Mouse (Mus musculus): ENCODE measurements at regions not wholly inside any gene's neighbourhood (a gene's known extent, or its start where the extent isn't known, plus 50 kb on each side); places are given as distances from the start of the nearest gene placed in this dataset.
A peak's percentile ranks its signal among the peaks of the same experiment; 100 is the strongest.

DNA sequence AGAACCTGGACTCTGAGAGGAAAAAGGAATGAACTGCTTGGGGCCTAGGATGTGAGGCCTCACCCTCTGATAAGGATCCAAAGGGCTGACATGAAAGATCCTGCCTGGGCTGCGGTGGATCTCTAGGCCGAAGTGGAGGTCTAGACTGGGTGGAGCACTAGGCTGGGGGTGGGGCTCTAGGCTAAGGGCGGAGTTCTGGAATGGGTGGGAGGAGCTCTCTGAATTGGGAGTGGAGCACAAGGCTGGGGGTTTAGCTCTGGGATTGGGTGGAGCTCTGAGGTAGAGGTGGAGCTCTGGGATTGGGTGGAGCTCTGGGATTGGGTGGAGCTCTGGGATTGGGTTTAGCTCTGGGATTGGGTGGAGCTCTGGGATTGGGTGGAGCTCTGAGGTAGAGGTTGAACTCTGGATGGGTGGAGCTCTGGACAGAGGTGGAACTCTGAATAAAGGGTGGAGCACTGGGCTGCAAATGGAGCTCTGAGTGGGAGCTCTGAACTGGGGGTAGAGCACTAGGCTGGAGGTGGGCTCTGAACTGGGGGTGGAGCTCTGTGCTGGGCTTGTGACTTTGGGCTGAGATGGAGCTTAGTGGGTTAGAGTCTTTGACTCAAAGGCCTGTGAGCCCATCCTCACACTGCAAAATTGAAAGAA is 92.3 kb upstream of the Castor2 start:
- Histone ChIP-seq H3K27me3 (replicated peaks; ENCODE audit: control insufficient read depth, insufficient read depth, low read length) (0 out of 2 replicates have a peak, but pooled peaks cover 4% of the 10 kb centered on the region), H3K9ac (ENCODE audit: low read depth, low read length) (no peak overlapping the region), H3K27ac (replicated peaks; ENCODE audit: low read depth, low read length) (no peak overlapping the region), H3K4me2 (ENCODE audit: low read depth, low read length) (no peak overlapping the region), H3K4me1 (ENCODE audit: control insufficient read depth, insufficient read depth, low read length) (peaks cover 5% of the 10 kb centered on the region; the same call in 1 of the 2 replicates), H3K36me3 (ENCODE audit: control insufficient read depth, insufficient read depth, low read length) (no peaks in the 10 kb centered on the region), H3K9me3 (ENCODE audit: control insufficient read depth, low read length) (peaks cover 5% of the 10 kb centered on the region; the same call in 1 of the 2 replicates), H3K4me3 (ENCODE audit: low read depth, low read length) (no peak overlapping the region)
- ATAC-seq (ENCODE audit: low read depth), result peak; percentile 67
- DNase-seq (ENCODE audit: low spot score), result no peak
- 18% methylated on average over 3 of the region's 3 CpGs for WGBS

DNA sequence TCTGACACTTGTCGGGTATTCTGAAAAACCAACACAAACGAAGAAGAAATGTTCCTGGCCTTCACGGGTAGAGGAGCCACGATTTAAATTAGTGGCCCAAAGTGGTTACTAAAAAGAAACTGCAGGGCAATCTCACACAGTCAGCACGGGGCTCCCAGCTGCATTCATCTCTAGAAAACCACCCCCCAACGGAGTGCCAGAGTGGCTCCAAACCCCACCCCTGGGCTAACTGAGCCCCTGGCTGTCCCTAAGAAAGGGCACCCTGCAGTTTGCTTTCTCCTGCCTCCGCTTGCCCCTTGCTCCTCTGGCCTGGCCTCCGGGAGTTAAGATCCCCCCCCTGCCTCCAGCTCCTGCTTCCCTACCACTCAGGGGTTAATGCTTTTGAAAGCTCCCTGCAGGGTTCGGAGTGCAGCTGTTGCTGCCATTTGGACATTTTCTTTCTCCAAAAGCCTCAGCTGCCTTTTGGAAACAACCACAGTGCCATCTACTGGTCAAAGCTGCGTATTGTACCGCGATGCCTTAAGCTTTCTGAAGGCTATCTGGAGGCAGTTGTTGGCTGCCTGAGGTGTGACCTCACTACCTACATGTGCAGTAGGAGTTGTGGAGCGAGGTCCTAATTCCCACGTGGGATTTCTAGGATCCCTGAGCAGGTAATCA is 92.9 kb upstream of the Castor2 start:
- Histone ChIP-seq H3K9me3 (ENCODE audit: control insufficient read depth, low read length) (peaks cover 5% of the 10 kb centered on the region; the same call in 1 of the 2 replicates), H3K4me2 (ENCODE audit: low read depth, low read length) (peak overlapping the region; percentile 51), H3K36me3 (ENCODE audit: control insufficient read depth, insufficient read depth, low read length) (no peaks in the 10 kb centered on the region), H3K4me3 (ENCODE audit: low read depth, low read length) (peak overlapping the region; percentile 19; the same call in 1 of the 2 replicates), H3K27me3 (replicated peaks; ENCODE audit: control insufficient read depth, insufficient read depth, low read length) (0 out of 2 replicates have a peak, but pooled peaks cover 4% of the 10 kb centered on the region), H3K4me1 (ENCODE audit: control insufficient read depth, insufficient read depth, low read length) (peaks cover 5% of the 10 kb centered on the region; the same call in 1 of the 2 replicates), H3K27ac (replicated peaks; ENCODE audit: low read depth, low read length) (no peak overlapping the region), H3K9ac (ENCODE audit: low read depth, low read length) (peak overlapping the region; percentile 44; the same call in 1 of the 2 replicates)
- DNase-seq (ENCODE audit: low spot score) (peak; percentile 95), ATAC-seq (ENCODE audit: low read depth) (peak; percentile 83)
- 4% methylated on average over 14 of the region's 14 CpGs for WGBS

DNA sequence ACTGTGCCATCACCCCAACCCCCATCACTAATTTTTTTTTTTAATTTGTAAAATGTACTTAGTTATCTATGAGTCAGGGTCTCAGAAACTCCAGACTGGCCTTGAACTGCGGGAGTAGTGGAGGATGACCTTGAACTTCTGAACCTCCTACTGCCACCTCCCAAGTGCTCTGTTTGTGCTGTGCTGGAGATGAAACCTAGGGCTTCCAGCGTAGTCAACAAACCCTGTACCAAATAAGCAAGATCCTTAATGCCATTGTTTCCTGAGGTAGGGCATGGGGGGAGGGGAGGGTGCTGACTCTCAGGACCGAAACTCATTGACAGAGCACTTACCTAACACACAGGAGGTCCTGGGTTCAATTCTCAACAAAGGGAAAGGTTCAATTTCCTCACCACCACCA is 93.5 kb upstream of the Castor2 start:
- DNase-seq (ENCODE audit: low spot score) (no peak), ATAC-seq (ENCODE audit: low read depth) (no peak)
- Histone ChIP-seq H3K27me3 (replicated peaks; ENCODE audit: control insufficient read depth, insufficient read depth, low read length) (0 out of 2 replicates have a peak, but pooled peaks cover 4% of the 10 kb centered on the region), H3K9me3 (ENCODE audit: control insufficient read depth, low read length) (peaks cover 5% of the 10 kb centered on the region; the same call in 1 of the 2 replicates), H3K4me1 (ENCODE audit: control insufficient read depth, insufficient read depth, low read length) (peaks cover 5% of the 10 kb centered on the region; the same call in 1 of the 2 replicates), H3K4me2 (ENCODE audit: low read depth, low read length) (no peak overlapping the region), H3K27ac (replicated peaks; ENCODE audit: low read depth, low read length) (no peak overlapping the region), H3K36me3 (ENCODE audit: control insufficient read depth, insufficient read depth, low read length) (no peaks in the 10 kb centered on the region), H3K9ac (ENCODE audit: low read depth, low read length) (no peak overlapping the region), H3K4me3 (ENCODE audit: low read depth, low read length) (no peak overlapping the region)
- 55% methylated on average over 3 of the region's 3 CpGs for WGBS

DNA sequence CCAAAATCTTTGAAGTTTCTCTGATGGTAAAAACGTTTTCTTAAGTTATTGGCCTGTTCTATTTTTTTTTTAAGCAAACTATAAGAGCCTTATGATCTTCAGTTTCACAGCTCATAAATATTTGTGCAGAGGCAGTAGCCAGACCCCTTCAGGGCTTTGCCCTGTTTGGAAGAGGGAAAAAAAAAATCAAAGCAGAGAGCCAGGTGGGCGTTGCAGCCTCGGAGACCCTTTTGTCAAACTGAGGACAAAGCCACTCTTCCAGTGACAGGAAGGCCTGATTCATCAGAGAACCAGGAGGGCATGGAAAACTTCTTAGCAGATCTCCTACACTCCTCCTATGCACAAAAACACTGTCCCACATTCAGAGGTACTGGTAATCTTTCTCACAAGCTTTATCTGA is 99.4 kb upstream of the Castor2 start:
- no peak for ATAC-seq (ENCODE audit: low read depth)
- peak overlapping the region; percentile 59 for H3K27ac ChIP-seq (replicated peaks; ENCODE audit: low read depth, low read length)
- WGBS, result 4% methylated on average over 3 of the region's 3 CpGs
- no peaks in the 10 kb centered on the region for H3K27me3 ChIP-seq (replicated peaks; ENCODE audit: control insufficient read depth, insufficient read depth, low read length)
- H3K4me3 ChIP-seq (ENCODE audit: low read depth, low read length), result no peak overlapping the region
- H3K36me3 ChIP-seq (ENCODE audit: control insufficient read depth, insufficient read depth, low read length), result no peaks in the 10 kb centered on the region
- H3K4me2 ChIP-seq (ENCODE audit: low read depth, low read length), result no peak overlapping the region
- peaks cover 4% of the 10 kb centered on the region; the same call in 1 of the 2 replicates for H3K4me1 ChIP-seq (ENCODE audit: control insufficient read depth, insufficient read depth, low read length)
- H3K9me3 ChIP-seq (ENCODE audit: control insufficient read depth, low read length), result peaks cover 5% of the 10 kb centered on the region; the same call in 1 of the 2 replicates
- DNase-seq (ENCODE audit: low spot score), result no peak
- H3K9ac ChIP-seq (ENCODE audit: low read depth, low read length), result no peak overlapping the region

DNA sequence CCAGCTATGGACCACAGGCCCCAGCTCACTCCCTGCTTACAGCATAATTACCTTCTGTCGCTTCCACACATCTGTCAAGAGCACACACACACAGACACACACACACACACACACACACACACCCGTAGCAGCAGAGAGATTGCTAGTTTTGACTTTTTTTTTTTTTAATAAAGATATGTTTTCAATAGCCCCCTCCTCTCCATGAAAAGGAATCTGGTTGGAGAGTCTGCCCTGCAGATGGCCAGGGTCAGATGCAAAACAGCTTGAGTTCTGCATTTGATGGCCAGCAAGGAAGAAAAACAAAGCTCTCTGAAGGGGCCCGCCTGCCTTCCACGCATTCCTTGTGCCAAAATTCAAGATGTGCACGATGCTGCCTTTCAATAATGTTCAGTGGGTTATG is 99.8 kb upstream of the Castor2 start:
- Histone ChIP-seq H3K27me3 (replicated peaks; ENCODE audit: control insufficient read depth, insufficient read depth, low read length) (no peaks in the 10 kb centered on the region), H3K4me3 (ENCODE audit: low read depth, low read length) (no peak overlapping the region), H3K27ac (replicated peaks; ENCODE audit: low read depth, low read length) (peak overlapping the region; percentile 59; the same call in 1 of the 2 replicates), H3K36me3 (ENCODE audit: control insufficient read depth, insufficient read depth, low read length) (no peaks in the 10 kb centered on the region), H3K9ac (ENCODE audit: low read depth, low read length) (no peak overlapping the region), H3K9me3 (ENCODE audit: control insufficient read depth, low read length) (peaks cover 4% of the 10 kb centered on the region; the same call in 1 of the 2 replicates), H3K4me2 (ENCODE audit: low read depth, low read length) (no peak overlapping the region), H3K4me1 (ENCODE audit: control insufficient read depth, insufficient read depth, low read length) (peaks cover 4% of the 10 kb centered on the region; the same call in 1 of the 2 replicates)
- WGBS, result 8% methylated on average over 5 of the region's 5 CpGs
- DNase-seq (ENCODE audit: low spot score) (peak; percentile 77), ATAC-seq (ENCODE audit: low read depth) (peak; percentile 26; the same call in 1 of the 2 replicates)

DNA sequence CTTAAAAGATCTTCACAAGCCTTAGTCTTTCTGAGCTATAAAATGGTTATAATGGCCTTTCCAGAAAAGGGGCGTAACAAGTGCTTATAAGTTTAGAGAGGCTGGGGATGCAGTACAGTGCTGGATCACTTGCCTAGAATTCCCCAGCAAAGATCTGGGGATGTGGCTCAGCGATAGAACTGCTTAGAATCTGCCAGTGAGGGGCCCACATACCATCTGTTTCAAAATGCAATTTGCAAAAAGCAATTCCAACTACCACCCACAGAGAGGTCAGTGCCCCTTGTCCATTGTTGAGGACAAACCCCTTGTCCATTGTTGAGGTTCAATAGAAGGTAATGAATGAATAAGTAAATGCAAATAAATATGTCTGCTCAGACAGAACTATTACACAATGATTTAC is 107.5 kb upstream of the Castor2 start:
- Histone ChIP-seq H3K27me3 (replicated peaks; ENCODE audit: control insufficient read depth, insufficient read depth, low read length) (no peaks in the 10 kb centered on the region), H3K36me3 (ENCODE audit: control insufficient read depth, insufficient read depth, low read length) (no peaks in the 10 kb centered on the region), H3K27ac (replicated peaks; ENCODE audit: low read depth, low read length) (no peak overlapping the region), H3K4me3 (ENCODE audit: low read depth, low read length) (no peak overlapping the region), H3K9ac (ENCODE audit: low read depth, low read length) (no peak overlapping the region), H3K9me3 (ENCODE audit: control insufficient read depth, low read length) (0 out of 2 replicates have a peak, but pooled peaks cover 2% of the 10 kb centered on the region), H3K4me1 (ENCODE audit: control insufficient read depth, insufficient read depth, low read length) (no peaks in the 10 kb centered on the region), H3K4me2 (ENCODE audit: low read depth, low read length) (no peak overlapping the region)
- no peak for DNase-seq (ENCODE audit: low spot score)
- no peak for ATAC-seq (ENCODE audit: low read depth)
- 64% methylated on average over 2 of the region's 2 CpGs for WGBS

DNA sequence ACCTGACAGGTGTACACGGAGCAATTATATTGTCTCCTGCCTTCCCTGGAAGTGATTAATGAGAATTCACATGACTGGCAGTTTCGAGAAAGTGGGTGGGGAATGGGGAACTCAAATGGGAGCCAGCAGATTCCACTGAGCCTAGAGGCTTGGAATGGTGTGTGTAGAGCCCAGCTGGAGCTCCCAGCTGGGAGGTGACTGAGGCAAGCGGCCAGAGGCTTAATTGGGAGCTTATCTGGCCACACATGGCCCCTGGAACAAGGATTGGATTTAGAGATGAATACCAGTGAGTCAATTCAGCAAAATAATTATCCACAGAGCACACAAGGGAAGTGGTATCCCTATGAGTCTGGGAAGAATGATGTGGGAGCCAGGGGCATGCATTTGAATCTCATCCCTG is 108.0 kb upstream of the Castor2 start:
- Histone ChIP-seq H3K4me2 (ENCODE audit: low read depth, low read length) (no peak overlapping the region), H3K9me3 (ENCODE audit: control insufficient read depth, low read length) (0 out of 2 replicates have a peak, but pooled peaks cover 2% of the 10 kb centered on the region), H3K27ac (replicated peaks; ENCODE audit: low read depth, low read length) (no peak overlapping the region), H3K4me1 (ENCODE audit: control insufficient read depth, insufficient read depth, low read length) (no peaks in the 10 kb centered on the region), H3K36me3 (ENCODE audit: control insufficient read depth, insufficient read depth, low read length) (no peaks in the 10 kb centered on the region), H3K4me3 (ENCODE audit: low read depth, low read length) (no peak overlapping the region), H3K9ac (ENCODE audit: low read depth, low read length) (no peak overlapping the region), H3K27me3 (replicated peaks; ENCODE audit: control insufficient read depth, insufficient read depth, low read length) (no peaks in the 10 kb centered on the region)
- DNase-seq (ENCODE audit: low spot score), result peak; percentile 63
- peak; percentile 50; the same call in 1 of the 2 replicates for ATAC-seq (ENCODE audit: low read depth)
- WGBS, result 26% methylated on average over 3 of the region's 3 CpGs

DNA sequence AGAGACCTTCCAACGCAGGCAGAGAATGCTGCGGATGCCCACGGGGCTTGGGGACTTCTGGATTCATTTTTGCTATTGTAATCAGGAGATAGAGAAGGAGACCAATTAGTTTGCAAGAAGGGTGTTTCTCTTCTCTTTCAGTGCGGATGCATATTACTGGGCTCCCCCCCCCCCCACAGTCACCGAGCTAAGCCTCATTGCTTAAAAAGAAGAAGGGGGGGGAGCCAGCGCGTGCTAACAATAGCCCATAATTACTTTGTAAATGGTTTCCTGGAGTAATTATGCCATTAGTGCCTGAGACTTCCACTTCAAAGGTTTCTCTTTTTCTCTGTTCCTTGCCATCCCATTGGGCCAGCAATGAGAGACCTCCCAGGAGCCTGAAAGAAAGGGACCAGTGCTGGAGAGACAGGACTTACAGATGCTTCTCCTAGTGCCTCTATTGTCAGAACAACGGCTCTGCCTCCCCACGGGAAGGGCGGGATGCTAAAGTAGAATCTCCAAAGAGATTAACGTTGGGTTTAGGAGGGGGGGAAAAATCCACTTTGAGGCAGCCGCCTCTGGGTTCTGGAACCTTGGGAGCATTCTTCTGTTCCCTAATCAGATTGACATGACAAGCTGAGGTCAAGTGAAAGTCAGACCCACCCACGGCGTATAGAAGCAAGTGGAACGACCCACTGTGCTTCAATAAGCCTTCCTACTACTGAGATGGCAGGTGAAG is 116.1 kb upstream of the Castor2 start:
- no peaks in the 10 kb centered on the region for H3K27me3 ChIP-seq (replicated peaks; ENCODE audit: control insufficient read depth, insufficient read depth, low read length)
- WGBS, result 5% methylated on average over 15 of the region's 15 CpGs
- DNase-seq (ENCODE audit: low spot score) (peak; percentile 69), ATAC-seq (ENCODE audit: low read depth) (peak; percentile 78)
- H3K4me1 ChIP-seq (ENCODE audit: control insufficient read depth, insufficient read depth, low read length), result peaks cover 10% of the 10 kb centered on the region; the same call in 1 of the 2 replicates
- peak overlapping the region; percentile 14; the same call in 1 of the 2 replicates for H3K4me2 ChIP-seq (ENCODE audit: low read depth, low read length)
- no peak overlapping the region for H3K4me3 ChIP-seq (ENCODE audit: low read depth, low read length)
- no peak overlapping the region for H3K9ac ChIP-seq (ENCODE audit: low read depth, low read length)
- no peaks in the 10 kb centered on the region for H3K9me3 ChIP-seq (ENCODE audit: control insufficient read depth, low read length)
- no peak overlapping the region for H3K27ac ChIP-seq (replicated peaks; ENCODE audit: low read depth, low read length)
- no peaks in the 10 kb centered on the region for H3K36me3 ChIP-seq (ENCODE audit: control insufficient read depth, insufficient read depth, low read length)
